Mouse (Mus musculus) MEL (cell line): ENCODE measurements at regions not wholly inside any gene's neighbourhood (a gene's known extent, or its start where the extent isn't known, plus 50 kb on each side); places are given as distances from the start of the nearest gene placed in this dataset.

Source experiments
- DNase-seq: peaks from one replicate; pipeline ENCODE4 v3.0.0; 2011; ENCODE audit warnings: low read depth, low spot score
- H3K27ac ChIP-seq: 2 replicates; pipeline ENCODE4 v1.5.1; 2012; ENCODE audit warnings: low read depth, mild to moderate bottlenecking, control low read depth, low read length, moderate library complexity; ENCODE audit not compliant: control insufficient read depth
- H3K27me3 ChIP-seq, 2 experiments: fragments of 150-350 bp in 1 of 2; sonication (generic) in 1 of 2; 2 replicates each; pipeline ENCODE4 v1.6.1; 2012; ENCODE audit warnings: low read length in 2 of 2, mild to moderate bottlenecking in 2 of 2, improper control_type of control experiment in 1 of 2, moderate library complexity in 1 of 2; ENCODE audit not compliant: insufficient read depth in 2 of 2, control insufficient read depth in 1 of 2
- H3K36me3 ChIP-seq, 2 experiments: 2 replicates each; pipeline ENCODE4 v1.6.1; 2012 to 2014; ENCODE audit warnings: low read length in 2 of 2, improper control_type of control experiment in 1 of 2, inconsistent platforms in 1 of 2, mild to moderate bottlenecking in 1 of 2; ENCODE audit not compliant: insufficient read depth in 2 of 2, control insufficient read depth in 1 of 2
- H3K4me1 ChIP-seq, 2 experiments: fragments of 150-350 bp in 1 of 2; sonication (generic) in 1 of 2; 2 replicates each; pipeline ENCODE4 v1.6.1; 2012; ENCODE audit warnings: low read length in 2 of 2, improper control_type of control experiment in 1 of 2, mild to moderate bottlenecking in 1 of 2; ENCODE audit not compliant: insufficient read depth in 2 of 2, control insufficient read depth in 1 of 2
- H3K4me3 ChIP-seq, 2 experiments: fragments of 150-350 bp in 1 of 2; sonication (generic) in 1 of 2; 2 replicates each; pipeline ENCODE4 v1.5.1; 2012; ENCODE audit warnings: low read depth in 2 of 2, low read length in 2 of 2, mild to moderate bottlenecking in 2 of 2, moderate library complexity in 2 of 2, control low read depth in 1 of 2, improper control_type of control experiment in 1 of 2; ENCODE audit not compliant: control insufficient read depth in 1 of 2, insufficient read depth in 1 of 2
- H3K79me2 ChIP-seq: 2 replicates; pipeline ENCODE4 v1.6.1; 2012; ENCODE audit warnings: mild to moderate bottlenecking, low read length, moderate library complexity; ENCODE audit not compliant: control insufficient read depth, poor library complexity, insufficient read depth
- H3K9ac ChIP-seq: 2 replicates; pipeline ENCODE4 v1.6.1; 2012; ENCODE audit warnings: low read depth, mild to moderate bottlenecking, control low read depth, low read length, moderate library complexity; ENCODE audit not compliant: control insufficient read depth, poor library complexity, severe bottlenecking
- H3K9me3 ChIP-seq: fragments of 150-350 bp; sonication (generic); replicated peaks from 2 replicates; pipeline ENCODE4 v1.6.1; 2012; ENCODE audit warnings: mild to moderate bottlenecking, low read length, improper control_type of control experiment, moderate library complexity; ENCODE audit not compliant: insufficient read depth
- CHD1 ChIP-seq: IDR thresholded peaks from 2 replicates; pipeline ENCODE4 v1.6.1; 2012; ENCODE audit warnings: low read depth, mild to moderate bottlenecking, inconsistent platforms, low read length, improper control_type of control experiment
- CHD2 ChIP-seq: IDR thresholded peaks from 2 replicates; pipeline ENCODE4 v1.6.1; 2011; ENCODE audit warnings: low read length, improper control_type of control experiment
- CTCF ChIP-seq, 3 experiments: IDR thresholded peaks in 2 of 3; conservative IDR thresholded peaks in 1 of 3; 2 replicates each; pipeline ENCODE4 v1.5.1; 2011 to 2012; ENCODE audit warnings: low read length in 3 of 3, low read depth in 2 of 3, mild to moderate bottlenecking in 2 of 3, improper control_type of control experiment in 1 of 3, inconsistent platforms in 1 of 3, mixed read lengths in 1 of 3, moderate library complexity in 1 of 3; ENCODE audit not compliant: control insufficient read depth in 1 of 3, insufficient read depth in 1 of 3, poor library complexity in 1 of 3, severe bottlenecking in 1 of 3
- E2F4 ChIP-seq: IDR thresholded peaks from 2 replicates; pipeline ENCODE4 v1.6.1; 2011; ENCODE audit warnings: low read depth, low read length, improper control_type of control experiment, borderline replicate concordance
- GATA1 ChIP-seq: IDR thresholded peaks from 2 replicates; pipeline ENCODE4 v1.6.1; 2011; ENCODE audit warnings: low read depth, low read length, improper control_type of control experiment
- MAFK ChIP-seq: IDR thresholded peaks from 2 replicates; pipeline ENCODE4 v1.6.1; 2011; ENCODE audit warnings: low read depth, mild to moderate bottlenecking, low read length, improper control_type of control experiment, borderline replicate concordance
- MXI1 ChIP-seq: IDR thresholded peaks from 2 replicates; pipeline ENCODE4 v1.6.1; 2011; ENCODE audit warnings: mild to moderate bottlenecking, low read depth, low read length, improper control_type of control experiment
- POLR2AphosphoS2 ChIP-seq: IDR thresholded peaks from 2 replicates; pipeline ENCODE4 v1.6.1; 2011; ENCODE audit warnings: low read length, improper control_type of control experiment
- RCOR1 ChIP-seq: IDR thresholded peaks from 2 replicates; pipeline ENCODE4 v1.6.1; 2012; ENCODE audit warnings: low read depth, mild to moderate bottlenecking, inconsistent platforms, low read length, improper control_type of control experiment
- SMC3 ChIP-seq: IDR thresholded peaks from 2 replicates; pipeline ENCODE4 v1.6.1; 2011; ENCODE audit warnings: low read depth, low read length, improper control_type of control experiment
- TBP ChIP-seq: IDR thresholded peaks from 2 replicates; pipeline ENCODE4 v1.8.0; 2011; ENCODE audit warnings: low read depth, low read length, improper control_type of control experiment
- USF1 ChIP-seq: IDR thresholded peaks from 2 replicates; pipeline ENCODE4 v1.6.1; 2014; ENCODE audit warnings: low read depth, mild to moderate bottlenecking, inconsistent platforms, low read length, improper control_type of control experiment, moderate library complexity
- USF2 ChIP-seq, 2 experiments: IDR thresholded peaks; 2 replicates each; pipeline ENCODE4 v1.6.1; 2011 to 2012; ENCODE audit warnings: improper control_type of control experiment in 2 of 2, low read length in 2 of 2, borderline replicate concordance in 1 of 2, inconsistent platforms in 1 of 2, low read depth in 1 of 2, mild to moderate bottlenecking in 1 of 2; ENCODE audit not compliant: insufficient read depth in 1 of 2
- ZKSCAN1 ChIP-seq: IDR thresholded peaks from 2 replicates; pipeline ENCODE4 v1.6.1; 2012; ENCODE audit warnings: low read depth, mild to moderate bottlenecking, inconsistent platforms, low read length, improper control_type of control experiment, moderate library complexity
- ZNF384 ChIP-seq: IDR thresholded peaks from 2 replicates; pipeline ENCODE4 v1.6.1; 2012; ENCODE audit warnings: low read depth, mild to moderate bottlenecking, inconsistent platforms, low read length, improper control_type of control experiment

- no peaks in the 10 kb centered on the region for H3K79me2 ChIP-seq
- H3K4me3 ChIP-seq, result no peak overlapping the region
- no peak overlapping the region for H3K27ac ChIP-seq
- peak; percentile 70 for TF ChIP-seq ZNF384
- no peak for TF ChIP-seq RCOR1
- TF ChIP-seq, all 39 proteins: peak for 1
- Histone ChIP-seq H3K27me3 (no peaks in the 10 kb centered on the region), H3K9ac (no peak overlapping the region), H3K4me1 (no peaks in the 10 kb centered on the region), H3K36me3 (no peaks in the 10 kb centered on the region), H3K9me3 (no peaks in the 10 kb centered on the region)
- DNase-seq, result no peak
Observed at GRCm38 (mm10) chr9:94433468-94433867, 104.4 kb downstream of the 1190002N15Rik start.

GRCm38 (mm10) chr9:94432144-94432747 lies 105.6 kb downstream of the 1190002N15Rik start:
- H3K9me3 ChIP-seq, result no peaks in the 10 kb centered on the region
- DNase-seq, result no peak
- H3K79me2 ChIP-seq, result no peaks in the 10 kb centered on the region
- no peak overlapping the region for H3K27ac ChIP-seq
- no peaks in the 10 kb centered on the region for H3K4me1 ChIP-seq
- H3K4me3 ChIP-seq, result no peak overlapping the region
- H3K27me3 ChIP-seq, result no peaks in the 10 kb centered on the region
- no peak overlapping the region for H3K9ac ChIP-seq
- TF ChIP-seq GATA1 (no peak), CHD1 (no peak), TBP (no peak), POLR2AphosphoS2 (no peak), E2F4 (no peak), MXI1 (no peak), USF1 (no peak), USF2 (IDR thresholded peaks at IDR 0.05; ENCODE audit: borderline replicate concordance in 1 of 2, insufficient read depth in 1 of 2, low read depth in 1 of 2, low read length in 2 of 2) (no peak), CHD2 (no peak)
- TF ChIP-seq, all 39 proteins: peak for 0
- no peaks in the 10 kb centered on the region for H3K36me3 ChIP-seq

- H3K36me3 ChIP-seq, result no peaks in the 10 kb centered on the region
- no peak overlapping the region for H3K4me3 ChIP-seq
- DNase-seq, result no peak
- no peak overlapping the region for H3K27ac ChIP-seq
- no peak overlapping the region for H3K9ac ChIP-seq
- no peaks in the 10 kb centered on the region for H3K27me3 ChIP-seq
- TF ChIP-seq MAFK (no peak), CTCF (IDR thresholded peaks at IDR 0.05 in 2 of 3, conservative IDR thresholded peaks at IDR 0.05 in 1 of 3; ENCODE audit: control insufficient read depth in 1 of 3, insufficient read depth in 1 of 3, low read depth in 2 of 3, low read length in 3 of 3, poor library complexity in 1 of 3, severe bottlenecking in 1 of 3) (no peak), SMC3 (no peak), ZKSCAN1 (no peak), GATA1 (no peak), CHD2 (no peak), POLR2AphosphoS2 (no peak)
- TF ChIP-seq, all 39 proteins: peak for 0
- no peaks in the 10 kb centered on the region for H3K4me1 ChIP-seq
- H3K9me3 ChIP-seq, result no peaks in the 10 kb centered on the region
- H3K79me2 ChIP-seq, result no peaks in the 10 kb centered on the region
Observed at GRCm38 (mm10) chr9:94431540-94431939, 106.3 kb downstream of the 1190002N15Rik start.
